Mouse (Mus musculus) activated CD4-positive, CD25-positive, alpha-beta regulatory T cell (primary cell): ENCODE data around the gene Dhx40. TPM values are rescaled to one million over a fixed set of nuclear protein-coding genes. Genes with fewer than 3 reads are reported as not detected.

Experiments used
- polyA plus RNA-seq, 2 experiments: library from polyadenylated mRNA; unstranded; fragments of 100-300 nt; shearing (Covaris generic); gene quantifications; one replicate each; pipeline ENCODE4 v1.2.1; 2017

The Dhx40 gene
- polyA plus RNA-seq, result 10 to 100 TPM; 34.5 to 34.8 TPM

GRCm38 (mm10) chr11:86807505-86807989, at the start of gene Dhx40:
Gene Dhx40 (minus strand): TSS chr11:86807746.

GRCm38 (mm10) chr11:86757480-86758371, 49.8 kb downstream of the Dhx40 start, which contains the start of gene Cltc:
Gene Cltc (minus strand): TSS chr11:86757565.

Other genes starting within 250 kb of the Dhx40 start
- gene Vmp1, start 123.9 kb downstream of the Dhx40 start, polyA plus RNA-seq, result 100 to 1,000 TPM; 184 to 281 TPM
- gene Ptrh2, start 123.8 kb downstream of the Dhx40 start, polyA plus RNA-seq, result 1 to 10 TPM; 8.5 to 9.0 TPM
- 100 to 1,000 TPM in 1 of 2 experiments, 10 to 100 TPM in 1; 98.2 to 138 TPM for gene Cltc, start 50.2 kb downstream of the Dhx40 start, polyA plus RNA-seq
- 1 to 10 TPM; 1.9 to 2.5 TPM for gene Ypel2, start 186.0 kb upstream of the Dhx40 start, polyA plus RNA-seq